Mouse (Mus musculus) adrenal gland, postnatal 25 days (tissue): ENCODE data around the gene Gsta1. TPM values are rescaled to one million over a fixed set of nuclear protein-coding genes. Genes with fewer than 3 reads are reported as not detected.
"Not testable (repeated sequence)": the region's sequence is repeated elsewhere in the genome, so short reads cannot be mapped to it uniquely, and the experiment has no call there.

ENCODE experiments used
- DNase-seq: peaks from one replicate; pipeline ENCODE4 v3.0.0; 2021; ENCODE audit warnings: mixed read lengths
- total RNA-seq: library from RNA; stranded (reverse); gene quantifications from 2 replicates; pipeline ENCODE4 v1.2.3, GENCODE M21; 2021

Gsta1 gene
- total RNA-seq, 1 experiment from 2014 or later = 1.1 TPM

DNA sequence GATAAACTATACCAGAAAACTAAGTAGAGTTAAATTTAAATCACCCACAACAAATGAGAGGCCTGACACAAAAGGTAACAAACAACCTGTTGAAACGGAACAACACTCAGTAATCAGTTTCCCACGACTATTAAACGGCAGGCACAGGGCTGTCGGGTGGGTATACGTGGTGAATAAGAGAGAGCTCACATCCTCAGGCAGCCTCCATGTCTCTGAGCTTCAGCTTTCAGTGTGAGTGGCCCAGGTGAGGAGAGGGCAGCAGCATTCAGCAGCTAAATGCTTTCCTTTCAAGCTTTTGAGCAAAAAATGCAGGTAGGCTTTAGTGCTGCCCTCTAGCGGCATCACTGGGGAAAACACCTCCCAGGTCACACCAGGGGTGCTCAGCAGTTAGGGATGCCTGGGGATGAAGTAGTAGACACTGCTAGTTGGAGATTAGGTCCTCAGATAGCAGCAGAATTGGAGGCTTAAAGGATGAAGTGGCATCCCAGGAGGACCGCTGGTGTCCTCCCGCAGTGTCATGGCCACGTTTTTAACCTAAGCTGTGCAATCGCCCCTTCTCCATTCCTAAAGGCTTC is 2.8 kb downstream of the Gsta1 start:
- not testable (repeated sequence) for DNase-seq

DNA sequence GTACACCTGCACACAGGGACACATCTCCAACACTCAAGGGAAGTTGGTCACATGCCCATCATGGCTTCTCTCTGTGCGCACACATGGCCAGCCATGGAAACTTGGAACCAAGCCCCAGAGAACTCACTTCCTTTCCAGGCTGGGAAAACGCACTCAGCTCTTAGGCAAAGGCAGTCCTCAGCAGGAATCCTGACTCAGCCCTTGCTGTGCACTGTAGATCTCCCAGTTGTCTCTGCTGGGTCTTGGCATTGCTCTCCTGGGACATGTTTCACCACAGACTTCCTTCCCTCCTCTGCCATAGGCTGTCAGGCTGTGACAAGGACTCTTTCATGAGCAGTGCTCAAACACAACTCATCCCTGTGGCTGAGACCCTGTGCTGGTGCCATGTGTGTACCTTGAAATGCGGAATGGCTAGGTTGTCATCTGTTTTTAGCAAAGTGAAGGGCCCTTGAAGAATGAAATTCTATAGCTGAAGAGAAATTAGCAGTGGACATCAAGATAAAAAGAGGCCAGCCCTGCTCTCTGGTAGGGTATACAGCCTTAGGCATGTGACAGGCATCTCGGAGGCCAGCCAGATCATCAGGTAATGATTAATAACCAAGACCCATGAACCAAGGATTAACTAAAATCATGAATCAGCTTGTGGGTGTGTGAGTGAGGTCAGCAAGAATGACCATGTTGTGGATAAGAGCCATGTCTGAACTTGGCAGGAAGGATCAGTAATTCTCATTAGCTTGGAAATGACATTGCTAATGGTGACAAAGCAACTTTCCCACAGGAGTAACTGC is 25.4 kb downstream of the Gsta1 start:
- not testable (repeated sequence) for DNase-seq

DNA sequence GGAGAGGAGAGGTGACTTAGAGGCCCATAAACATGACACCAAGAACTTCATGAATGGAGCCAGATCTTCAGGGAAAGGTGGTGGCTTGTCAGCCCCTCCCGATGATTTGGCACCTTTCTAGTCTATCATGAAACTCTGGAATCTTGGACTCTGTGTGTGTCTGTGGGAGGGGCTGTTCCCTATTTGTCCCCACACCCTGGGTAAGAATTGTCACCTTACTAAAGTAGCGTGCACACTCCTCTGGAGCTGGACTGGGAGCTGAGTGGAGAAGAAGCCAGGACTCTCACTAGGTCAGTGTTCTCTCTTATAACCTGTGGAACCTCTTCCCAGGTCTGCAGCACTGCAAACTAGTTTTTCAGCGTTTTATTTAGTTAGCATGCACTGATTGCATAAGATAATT is 26.5 kb downstream of the Gsta1 start, which contains the start of gene Gm3776:
Gm3776 (plus strand) TSS at position 216 of the 400 bp plus-strand sequence.
- DNase-seq = not testable (repeated sequence)

DNA sequence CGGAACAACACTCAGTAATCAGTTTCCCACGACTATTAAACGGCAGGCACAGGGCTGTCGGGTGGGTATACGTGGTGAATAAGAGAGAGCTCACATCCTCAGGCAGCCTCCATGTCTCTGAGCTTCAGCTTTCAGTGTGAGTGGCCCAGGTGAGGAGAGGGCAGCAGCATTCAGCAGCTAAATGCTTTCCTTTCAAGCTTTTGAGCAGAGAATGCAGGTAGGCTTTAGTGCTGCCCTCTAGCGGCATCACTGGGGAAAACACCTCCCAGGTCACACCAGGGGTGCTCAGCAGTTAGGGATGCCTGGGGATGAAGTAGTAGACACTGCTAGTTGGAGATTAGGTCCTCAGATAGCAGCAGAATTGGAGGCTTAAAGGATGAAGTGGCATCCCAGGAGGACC is 29.2 kb downstream of the Gsta1 start:
- DNase-seq = peak; percentile 51

DNA sequence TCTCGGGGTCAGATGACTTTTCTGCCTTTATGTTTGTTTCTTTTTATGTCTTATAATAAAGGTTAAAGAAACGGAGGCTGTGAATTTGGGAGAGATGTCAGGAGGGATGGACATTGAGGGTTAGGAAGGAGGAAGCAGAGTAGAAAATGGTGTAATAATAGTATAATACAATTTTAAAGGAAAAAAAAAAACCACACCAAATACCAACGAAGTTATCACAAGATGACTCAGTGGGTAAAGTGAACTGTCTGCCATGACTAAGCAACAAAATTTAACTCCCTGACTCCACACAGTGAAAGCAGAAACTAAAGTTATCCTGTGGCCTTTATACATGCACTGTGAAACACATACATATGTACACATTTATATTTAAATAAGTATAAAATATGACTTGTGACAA is 40.5 kb downstream of the Gsta1 start:
- DNase-seq = not testable (repeated sequence)

DNA sequence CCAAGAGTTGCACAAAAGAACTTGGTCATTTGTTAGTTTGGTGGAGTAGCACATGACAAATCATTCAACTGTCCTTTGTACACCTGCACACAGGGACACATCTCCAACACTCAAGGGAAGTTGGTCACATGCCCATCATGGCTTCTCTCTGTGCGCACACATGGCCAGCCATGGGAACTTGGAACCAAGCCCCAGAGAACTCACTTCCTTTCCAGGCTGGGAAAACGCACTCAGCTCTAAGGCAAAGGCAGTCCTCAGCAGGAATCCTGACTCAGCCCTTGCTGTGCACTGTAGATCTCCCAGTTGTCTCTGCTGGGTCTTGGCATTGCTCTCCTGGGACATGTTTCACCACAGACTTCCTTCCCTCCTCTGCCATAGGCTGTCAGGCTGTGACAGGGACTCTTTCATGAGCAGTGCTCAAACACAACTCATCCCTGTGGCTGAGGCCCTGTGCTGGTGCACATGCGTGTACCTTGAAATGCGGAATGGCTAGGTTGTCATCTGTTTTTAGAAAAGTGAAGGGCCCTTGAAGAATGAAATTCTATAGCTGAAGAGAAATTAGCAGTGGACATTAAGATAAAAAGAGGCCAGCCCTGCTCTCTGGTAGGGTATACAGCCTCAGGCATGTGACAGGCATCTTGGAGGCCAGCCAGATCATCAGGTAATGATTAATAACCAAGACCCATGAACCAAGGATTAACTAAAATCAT is 51.7 kb downstream of the Gsta1 start:
- peak; percentile 21 for DNase-seq

DNA sequence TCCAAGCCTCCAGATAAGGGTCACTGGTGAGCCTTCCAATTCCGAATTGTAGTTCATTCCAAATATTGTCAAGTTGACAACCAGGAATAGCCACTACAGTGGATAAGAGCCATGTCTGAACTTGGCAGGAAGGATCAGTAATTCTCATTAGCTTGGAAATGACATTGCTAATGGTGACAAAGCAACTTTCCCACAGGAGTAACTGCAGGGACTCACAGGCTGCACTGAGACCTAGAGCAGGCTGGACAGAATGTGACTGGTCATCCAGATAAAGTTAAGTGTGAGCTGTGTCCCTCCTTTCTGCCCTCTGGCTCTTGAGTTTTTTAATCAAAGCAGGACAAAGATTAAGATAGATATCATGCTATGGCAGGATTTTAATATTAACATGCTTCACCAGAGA is 58.6 kb downstream of the Gsta1 start:
- not testable (repeated sequence) for DNase-seq

DNA sequence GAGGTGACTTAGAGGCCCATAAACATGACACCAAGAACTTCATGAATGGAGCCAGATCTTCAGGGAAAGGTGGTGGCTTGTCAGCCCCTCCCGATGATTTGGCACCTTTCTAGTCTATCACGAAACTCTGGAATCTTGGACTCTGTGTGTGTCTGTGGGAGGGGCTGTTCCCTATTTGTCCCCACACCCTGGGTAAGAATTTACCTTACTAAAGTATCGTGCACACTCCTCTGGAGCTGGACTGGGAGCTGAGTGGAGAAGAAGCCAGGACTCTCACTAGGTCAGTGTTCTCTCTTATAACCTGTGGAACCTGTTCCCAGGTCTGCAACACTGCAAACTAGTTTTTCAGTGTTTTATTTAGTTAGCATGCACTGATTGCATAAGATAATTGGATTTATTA is 59.3 kb downstream of the Gsta1 start, which contains the start of gene Gm10639:
Gm10639 (plus strand) TSS at position 201 of the 400 bp plus-strand sequence.
- DNase-seq = not testable (repeated sequence)

Other genes with a start within 250 kb of the Gsta1 start
- not detected in 2 replicates for gene Gcm1, start 178.7 kb upstream of the Gsta1 start, total RNA-seq
- 108 and 122 TPM in 2 replicates for gene Fbxo9, start 121.6 kb upstream of the Gsta1 start, total RNA-seq
- 22.0 and 26.7 TPM in 2 replicates for gene Ick, start 121.5 kb upstream of the Gsta1 start, total RNA-seq
- gene Gsta4, start 47.9 kb upstream of the Gsta1 start, total RNA-seq = 33.4 and 39.6 TPM in 2 replicates
- not detected in 2 replicates for gene Gm3776, start 26.5 kb downstream of the Gsta1 start, total RNA-seq
- not detected in 2 replicates for gene Gm10639, start 59.3 kb downstream of the Gsta1 start, total RNA-seq
- gene Omt2a, start 84.1 kb downstream of the Gsta1 start, total RNA-seq = not detected in 2 replicates
- not detected in 2 replicates for gene Omt2b, start 96.9 kb downstream of the Gsta1 start, total RNA-seq
- gene Gsta2, start 125.1 kb downstream of the Gsta1 start, total RNA-seq = 4.2 and 10.3 TPM in 2 replicates
- not detected in 2 replicates for gene Dppa5a, start 137.5 kb downstream of the Gsta1 start, total RNA-seq
- not detected in 2 replicates for gene Ooep, start 148.1 kb downstream of the Gsta1 start, total RNA-seq
- not detected in 2 replicates for gene Ddx43, start 165.1 kb downstream of the Gsta1 start, total RNA-seq
- 1.1 and 1.6 TPM in 2 replicates for gene Cgas, start 212.6 kb downstream of the Gsta1 start, total RNA-seq
- gene Mto1, start 217.6 kb downstream of the Gsta1 start, total RNA-seq = 25.5 and 35.8 TPM in 2 replicates
- not detected in 2 replicates for gene Gm17324, start 218.1 kb downstream of the Gsta1 start, total RNA-seq